Mouse (Mus musculus): ENCODE measurements around the gene Grasp.

GRCm38 (mm10) chr15:101246231-101247154, 22.5 kb downstream of the Grasp start:
- no peak for TF ChIP-seq CTCF (IDR thresholded peaks at IDR 0.05; ENCODE audit: low read depth, low read length)
- no peak for TF ChIP-seq GATA1 (IDR thresholded peaks at IDR 0.05; ENCODE audit: borderline replicate concordance, low read length)
- no peak for TF ChIP-seq TAL1 (conservative IDR thresholded peaks at IDR 0.05; ENCODE audit: low read depth, low read length)
- no peak for TF ChIP-seq GATA2 (IDR thresholded peaks at IDR 0.05; ENCODE audit: borderline replicate concordance, low read depth, low read length)
- TF ChIP-seq POLR2AphosphoS5 (IDR thresholded peaks at IDR 0.05; ENCODE audit: insufficient replicate concordance, low read depth, low read length) = no peak
